Mouse (Mus musculus): Measurements from ENCODE around the gene Rap1gap2.

The Rap1gap2 gene

GRCm38 (mm10) chr11:74569735-74570134 lies 41.0 kb downstream of the Rap1gap2 start:
- DNase-seq: no peak

- no peak for DNase-seq
Observed at GRCm38 (mm10) chr11:74568463-74568862, 42.3 kb downstream of the Rap1gap2 start.

GRCm38 (mm10) chr11:74568004-74568403 lies 42.7 kb downstream of the Rap1gap2 start:
- no peak for DNase-seq

GRCm38 (mm10) chr11:74566326-74566874 lies 44.3 kb downstream of the Rap1gap2 start:
- DNase-seq: no peak

- DNase-seq: no peak
Observed at GRCm38 (mm10) chr11:74561392-74561791, 49.3 kb downstream of the Rap1gap2 start.

GRCm38 (mm10) chr11:74560600-74561227 lies 50.0 kb downstream of the Rap1gap2 start:
- DNase-seq: no peak

GRCm38 (mm10) chr11:74559793-74560433 lies 50.8 kb downstream of the Rap1gap2 start:
- DNase-seq: no peak

GRCm38 (mm10) chr11:74558933-74559332 lies 51.8 kb downstream of the Rap1gap2 start:
- no peak for DNase-seq

GRCm38 (mm10) chr11:74557456-74558230 lies 53.1 kb downstream of the Rap1gap2 start:
- no peak for DNase-seq

- peak; percentile 96 for DNase-seq
Observed at GRCm38 (mm10) chr11:74555716-74556374, 54.9 kb downstream of the Rap1gap2 start.

GRCm38 (mm10) chr11:74554683-74555341 lies 55.9 kb downstream of the Rap1gap2 start:
- DNase-seq: no peak

- no peak for DNase-seq
Observed at GRCm38 (mm10) chr11:74551568-74551967, 59.1 kb downstream of the Rap1gap2 start.

GRCm38 (mm10) chr11:74550615-74551102 lies 60.1 kb downstream of the Rap1gap2 start:
- no peak for DNase-seq

GRCm38 (mm10) chr11:74548781-74549382 lies 61.8 kb downstream of the Rap1gap2 start:
- DNase-seq: no peak

GRCm38 (mm10) chr11:74546933-74547694 lies 63.6 kb downstream of the Rap1gap2 start:
- peak; percentile 93 for DNase-seq

- DNase-seq: no peak
Observed at GRCm38 (mm10) chr11:74546165-74546564, 64.5 kb downstream of the Rap1gap2 start.

- DNase-seq: no peak
Observed at GRCm38 (mm10) chr11:74545560-74545959, 65.2 kb downstream of the Rap1gap2 start.

GRCm38 (mm10) chr11:74537352-74537751 lies 73.4 kb downstream of the Rap1gap2 start:
- no peak for DNase-seq

- DNase-seq: no peak
Observed at GRCm38 (mm10) chr11:74536140-74536842, 74.4 kb downstream of the Rap1gap2 start.

- peak; percentile 93 for DNase-seq
Observed at GRCm38 (mm10) chr11:74534380-74534779, 76.3 kb downstream of the Rap1gap2 start.

All from heart, adult 11 months (tissue).